Mouse (Mus musculus): ENCODE results near the gene Nutf2-ps1. TPM values are rescaled to one million over a fixed set of nuclear protein-coding genes. Genes with fewer than 3 reads are reported as not detected.

Gene Nutf2-ps1
- polyA plus RNA-seq (2012; rRNA removed) = 42.1 and 47.0 TPM in 2 replicates

DNA sequence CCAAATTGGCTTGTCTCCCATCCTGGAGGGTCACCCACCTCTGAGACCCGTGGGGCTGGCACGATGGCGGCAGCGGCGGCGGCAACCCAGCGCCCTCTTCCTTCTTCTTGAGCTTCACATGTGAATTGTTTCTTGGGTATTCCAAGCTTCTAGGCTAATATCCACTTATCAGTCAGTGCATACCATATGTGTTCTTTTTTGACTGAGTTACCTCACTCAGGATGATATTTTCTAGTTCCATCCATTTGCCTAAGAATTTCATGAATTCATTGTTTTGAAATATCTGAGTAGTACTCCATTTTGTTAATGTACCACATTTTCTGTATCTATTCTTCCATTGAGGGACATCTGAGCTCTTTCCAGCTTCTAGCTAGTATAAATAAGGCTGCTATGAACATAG lies at the start of gene Nutf2-ps1:
Gene Nutf2-ps1, minus strand, starts transcription at position 101 of the 400 bp plus-strand sequence.

DNA sequence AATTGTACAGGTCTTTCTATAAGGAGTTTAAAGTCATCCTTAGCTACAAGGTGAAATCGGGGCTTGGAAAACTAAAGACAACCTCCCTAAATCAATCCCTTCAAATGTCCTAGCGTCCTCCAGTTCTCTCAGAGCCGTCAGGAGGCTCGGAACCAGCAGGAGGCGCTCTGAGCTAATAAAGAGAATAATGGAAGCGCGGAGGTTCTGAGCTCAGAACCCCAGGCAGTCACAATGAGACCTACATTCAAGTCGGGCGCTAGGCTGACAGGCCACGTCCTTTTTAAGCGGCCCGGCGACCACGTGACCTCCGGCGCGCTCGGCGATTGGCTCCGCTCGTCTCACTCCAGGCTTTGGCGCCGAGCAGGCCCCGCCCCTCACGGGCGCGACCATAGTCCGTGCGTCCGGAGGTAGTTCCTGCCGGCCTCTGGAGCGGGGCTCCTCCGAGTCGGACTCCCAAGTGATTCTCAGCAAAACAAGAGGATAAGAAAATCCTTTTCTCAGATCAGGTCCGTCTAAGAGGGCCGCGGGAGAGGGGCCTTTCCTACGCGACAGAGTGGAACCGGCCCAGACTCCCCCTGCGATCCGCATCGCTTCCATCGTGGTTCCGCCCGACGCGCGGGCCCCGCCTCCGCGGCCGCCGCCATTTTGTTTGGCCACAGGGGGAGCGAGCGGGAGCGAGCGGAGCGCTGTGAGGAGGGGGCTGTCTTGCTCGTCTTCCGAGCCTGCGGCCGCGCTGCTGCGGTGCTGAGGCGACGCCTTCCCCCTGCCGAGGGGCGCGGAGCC lies 11.1 kb upstream of the Nutf2-ps1 start, which contains the start of gene Smc3:
Gene Smc3, plus strand, starts transcription at position 642 of the 783 bp plus-strand sequence.

Other genes with a start within 250 kb of the Nutf2-ps1 start
- not detected in 2 replicates for gene Gm10197, start 217.3 kb downstream of the Nutf2-ps1 start, polyA plus RNA-seq (2012; rRNA removed)
- gene Smndc1, start 198.5 kb downstream of the Nutf2-ps1 start, polyA plus RNA-seq (2012; rRNA removed) = 9.6 and 14.3 TPM in 2 replicates
- gene Dusp5, start 60.0 kb downstream of the Nutf2-ps1 start, polyA plus RNA-seq (2012; rRNA removed) = 1.2 TPM in 2 replicates
- 30.4 and 31.1 TPM in 2 replicates for gene Smc3, start 11.3 kb upstream of the Nutf2-ps1 start, polyA plus RNA-seq (2012; rRNA removed)
- 0.03 and 0.12 TPM in 2 replicates for gene Rbm20, start 88.2 kb upstream of the Nutf2-ps1 start, polyA plus RNA-seq (2012; rRNA removed)

Data from liver, embryonic 14 days (tissue).